Mouse (Mus musculus) bone marrow macrophage, adult 2 months (primary cell): ENCODE data around the gene Serpinb8.

ENCODE experiments used
- CTCF ChIP-seq: IDR thresholded peaks from 2 replicates; pipeline ENCODE4 v1.5.1; 2012; ENCODE audit warnings: low read depth, mild to moderate bottlenecking, low read length, moderate library complexity
- POLR2A ChIP-seq: IDR thresholded peaks from 2 replicates; pipeline ENCODE4 v1.6.1; 2012; ENCODE audit warnings: mild to moderate bottlenecking, low read depth, low read length, borderline replicate concordance

- TF ChIP-seq POLR2A (no peak), CTCF (no peak)
These were observed 4.9 kb upstream of the Serpinb8 start for GRCm38 (mm10) chr1:107584932-107585331.
